Mouse (Mus musculus): ENCODE results near the gene Zfp219. TPM values are rescaled to one million over a fixed set of nuclear protein-coding genes. Genes with fewer than 3 reads are reported as not detected.
A peak's percentile ranks its signal among the peaks of the same experiment; 100 is the strongest.
"Not testable (repeated sequence)": the region's sequence is repeated elsewhere in the genome, so short reads cannot be mapped to it uniquely, and the experiment has no call there.

Zfp219 gene
- 20.1 and 20.8 TPM in 2 replicates for polyA plus RNA-seq (2015; fragmentation: Nextera tagmentation; extraction: Ambion mirVana)

DNA sequence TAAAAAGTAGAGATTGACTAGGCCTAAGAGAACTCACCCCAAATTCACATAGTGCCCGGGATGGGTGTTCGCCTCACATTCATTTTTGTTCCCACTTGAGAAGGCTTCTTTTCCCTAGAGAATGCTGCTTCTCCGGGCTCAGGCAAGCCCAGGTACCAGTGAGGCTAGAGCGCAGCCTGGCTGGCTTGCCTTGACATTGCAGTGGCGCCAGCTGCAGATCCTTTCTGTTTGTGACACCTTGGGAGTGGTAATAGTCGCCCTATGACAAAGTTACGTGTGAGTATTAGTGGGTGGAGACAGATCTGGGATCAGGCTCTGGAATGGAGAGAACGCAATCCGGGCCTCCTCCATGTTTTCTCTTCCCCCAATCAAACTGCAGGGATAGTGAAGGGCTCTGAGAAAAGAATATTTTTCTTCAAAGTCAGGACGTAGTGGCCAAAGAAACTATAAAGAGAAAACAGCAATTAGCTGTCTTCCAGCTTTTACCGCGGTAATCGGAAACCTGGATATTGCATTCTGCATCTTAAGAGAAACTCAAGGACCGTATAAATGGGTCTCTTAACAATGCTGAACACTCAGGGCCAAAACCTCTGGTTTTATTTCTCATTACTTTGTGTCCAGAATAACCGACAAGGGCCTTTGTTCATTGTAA is at the start of gene Zfp219:
TSS of gene Zfp219 (minus strand) at position 248 of the 652 bp plus-strand sequence.
- 3% methylated on average over 15 of the region's 15 CpGs for WGBS
- peak within 1 kb of the TSS; percentile 67 for H3K4me3 ChIP-seq (ENCODE audit: low read length)
- H3K9me3 ChIP-seq (ENCODE audit: control insufficient read depth, low read length): no peaks in the 10 kb centered on the region
- H3K9ac ChIP-seq (ENCODE audit: low read length): peak within 1 kb of the TSS; percentile 93
- H3K4me2 ChIP-seq (ENCODE audit: low read depth, low read length): peak within 1 kb of the TSS; percentile 60
- H3K27me3 ChIP-seq (ENCODE audit: control insufficient read depth, insufficient read depth, low read depth, low read length): no peaks in the 10 kb centered on the region
- peak; percentile 60 for ATAC-seq (ENCODE audit: low read depth)
- H3K27ac ChIP-seq (ENCODE audit: low read length): peak within 1 kb of the TSS; percentile 99
- H3K36me3 ChIP-seq (ENCODE audit: control insufficient read depth, insufficient read depth, low read length): no peaks in the 10 kb centered on the region
- H3K4me1 ChIP-seq (replicated peaks; ENCODE audit: control insufficient read depth, insufficient read depth, low read length): peaks cover 37% of the 10 kb centered on the region

DNA sequence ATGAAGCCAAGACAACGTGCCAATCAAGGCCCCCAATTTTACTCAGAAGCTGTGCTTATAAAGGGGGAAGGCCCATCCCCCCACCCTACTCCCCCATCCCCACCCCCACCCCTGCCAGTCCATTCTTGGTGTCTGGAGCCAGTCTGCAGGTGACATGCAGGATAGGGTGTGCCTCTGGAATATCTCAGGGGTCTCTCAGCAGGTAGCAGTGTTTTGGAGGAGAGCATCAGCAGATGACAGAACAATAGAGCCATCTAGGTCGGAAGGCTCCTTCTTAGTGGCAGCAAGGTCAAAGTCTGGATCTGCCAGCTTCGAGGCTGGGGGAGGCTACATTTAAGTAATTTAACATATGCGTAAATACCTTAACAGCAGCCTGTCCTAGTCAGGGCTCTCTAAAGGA is 45.6 kb upstream of the Zfp219 start:
- Histone ChIP-seq H3K4me1 (replicated peaks; ENCODE audit: control insufficient read depth, insufficient read depth, low read length) (no peaks in the 10 kb centered on the region), H3K27me3 (ENCODE audit: control insufficient read depth, insufficient read depth, low read depth, low read length) (no peaks in the 10 kb centered on the region), H3K4me2 (ENCODE audit: low read depth, low read length) (no peak overlapping the region), H3K4me3 (ENCODE audit: low read length) (no peak overlapping the region), H3K9me3 (ENCODE audit: control insufficient read depth, low read length) (no peaks in the 10 kb centered on the region), H3K9ac (ENCODE audit: low read length) (no peak overlapping the region), H3K27ac (ENCODE audit: low read length) (no peak overlapping the region), H3K36me3 (ENCODE audit: control insufficient read depth, insufficient read depth, low read length) (peaks cover 4% of the 10 kb centered on the region)
- WGBS: 49% methylated on average over 4 of the region's 4 CpGs
- no peak for ATAC-seq (ENCODE audit: low read depth)

DNA sequence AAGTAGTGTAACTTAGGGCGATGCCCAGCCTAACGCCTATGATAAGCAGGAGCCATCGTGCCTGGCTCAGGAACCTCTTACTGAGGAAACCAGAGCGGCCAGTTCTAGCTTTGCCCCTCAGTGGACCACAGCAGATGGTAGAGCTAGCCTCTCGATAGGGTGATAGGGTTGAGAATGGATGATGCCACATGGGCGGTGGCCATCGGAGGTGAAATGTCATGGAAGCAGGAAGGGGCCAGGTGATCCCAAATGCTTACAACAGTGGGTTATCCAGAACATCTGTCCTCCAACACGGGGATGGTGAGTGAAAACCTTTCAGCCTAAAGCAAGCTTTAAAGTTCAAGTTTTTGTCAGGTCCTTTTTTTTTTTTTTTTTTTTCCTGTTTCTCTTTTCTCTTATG is 41.3 kb upstream of the Zfp219 start:
- ATAC-seq (ENCODE audit: low read depth): no peak
- Histone ChIP-seq H3K27ac (ENCODE audit: low read length) (no peak overlapping the region), H3K4me1 (replicated peaks; ENCODE audit: control insufficient read depth, insufficient read depth, low read length) (no peaks in the 10 kb centered on the region), H3K4me3 (ENCODE audit: low read length) (no peak overlapping the region), H3K9me3 (ENCODE audit: control insufficient read depth, low read length) (no peaks in the 10 kb centered on the region), H3K9ac (ENCODE audit: low read length) (no peak overlapping the region), H3K27me3 (ENCODE audit: control insufficient read depth, insufficient read depth, low read depth, low read length) (no peaks in the 10 kb centered on the region), H3K4me2 (ENCODE audit: low read depth, low read length) (no peak overlapping the region), H3K36me3 (ENCODE audit: control insufficient read depth, insufficient read depth, low read length) (no peaks in the 10 kb centered on the region)
- 81% methylated on average over 8 of the region's 8 CpGs for WGBS

DNA sequence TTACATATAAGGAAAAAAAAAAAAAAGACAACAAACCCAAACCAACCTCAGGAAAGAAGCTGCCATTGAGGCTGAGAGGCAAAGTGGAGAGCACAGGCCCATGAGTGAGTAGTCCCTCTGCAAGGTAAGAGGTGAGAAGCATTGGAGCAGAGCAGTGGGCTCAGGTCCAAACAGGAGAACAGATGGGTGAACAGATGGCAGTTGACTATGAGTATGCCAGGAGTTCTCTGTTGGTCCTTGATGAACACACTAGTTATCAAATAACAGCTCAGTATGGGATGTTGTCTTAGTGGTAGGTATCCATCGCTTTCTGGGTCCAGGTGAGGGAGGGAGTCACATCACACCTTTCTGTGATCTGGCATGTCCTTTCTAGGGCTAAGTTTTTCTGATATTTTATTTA is 40.3 kb upstream of the Zfp219 start:
- H3K4me1 ChIP-seq (replicated peaks; ENCODE audit: control insufficient read depth, insufficient read depth, low read length): no peaks in the 10 kb centered on the region
- H3K9me3 ChIP-seq (ENCODE audit: control insufficient read depth, low read length): no peaks in the 10 kb centered on the region
- H3K4me2 ChIP-seq (ENCODE audit: low read depth, low read length): no peak overlapping the region
- no peak overlapping the region for H3K9ac ChIP-seq (ENCODE audit: low read length)
- no peaks in the 10 kb centered on the region for H3K36me3 ChIP-seq (ENCODE audit: control insufficient read depth, insufficient read depth, low read length)
- H3K27ac ChIP-seq (ENCODE audit: low read length): no peak overlapping the region
- ATAC-seq (ENCODE audit: low read depth): no peak
- H3K4me3 ChIP-seq (ENCODE audit: low read length): no peak overlapping the region
- 81% methylated on average over 1 of the region's 1 CpGs for WGBS
- no peaks in the 10 kb centered on the region for H3K27me3 ChIP-seq (ENCODE audit: control insufficient read depth, insufficient read depth, low read depth, low read length)

DNA sequence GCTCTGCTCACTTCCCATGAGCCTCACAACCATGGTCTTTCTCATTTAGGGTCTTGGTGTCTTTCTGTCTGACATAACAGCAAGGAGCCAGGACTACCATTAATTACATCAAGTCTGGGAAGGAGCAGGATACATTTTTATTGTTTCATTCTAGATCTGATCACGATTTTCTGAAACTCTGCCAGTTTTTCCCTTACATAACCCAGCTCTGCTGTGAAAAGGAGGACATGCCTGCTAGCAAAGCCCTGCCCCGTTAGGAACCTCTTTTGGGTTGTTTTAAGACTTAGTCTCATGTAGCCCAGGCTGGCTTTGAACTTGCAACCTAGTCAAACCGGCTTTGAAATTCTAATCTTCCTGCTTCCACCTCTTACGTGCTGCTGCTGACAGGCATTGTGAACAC is 39.4 kb upstream of the Zfp219 start:
- Histone ChIP-seq H3K4me3 (ENCODE audit: low read length) (no peak overlapping the region), H3K9me3 (ENCODE audit: control insufficient read depth, low read length) (no peaks in the 10 kb centered on the region), H3K4me2 (ENCODE audit: low read depth, low read length) (no peak overlapping the region), H3K27me3 (ENCODE audit: control insufficient read depth, insufficient read depth, low read depth, low read length) (no peaks in the 10 kb centered on the region), H3K36me3 (ENCODE audit: control insufficient read depth, insufficient read depth, low read length) (no peaks in the 10 kb centered on the region), H3K9ac (ENCODE audit: low read length) (no peak overlapping the region), H3K4me1 (replicated peaks; ENCODE audit: control insufficient read depth, insufficient read depth, low read length) (no peaks in the 10 kb centered on the region), H3K27ac (ENCODE audit: low read length) (no peak overlapping the region)
- no peak for ATAC-seq (ENCODE audit: low read depth)
- 46% methylated on average over 4 of the region's 4 CpGs for WGBS

DNA sequence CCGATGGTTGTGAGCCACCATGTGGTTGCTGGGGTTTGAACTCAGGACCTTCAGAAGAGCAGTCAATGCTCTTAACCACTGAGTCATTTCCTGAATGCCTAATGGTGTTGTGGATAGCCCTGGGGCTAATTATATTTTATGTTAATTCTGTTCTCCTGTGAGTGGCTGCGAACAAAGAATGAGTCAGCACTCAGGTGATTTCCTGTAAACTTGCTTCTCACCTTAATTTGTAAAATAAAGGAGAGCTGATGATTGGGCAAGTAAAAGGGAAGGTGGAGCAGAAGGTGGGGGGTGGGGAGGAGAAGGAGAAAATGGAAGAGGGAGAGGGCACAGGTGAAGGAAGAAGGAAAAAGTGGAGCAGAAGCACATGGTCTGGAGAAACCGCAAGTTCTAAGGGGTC is 32.2 kb upstream of the Zfp219 start:
- 89% methylated on average over 3 of the region's 3 CpGs for WGBS
- not testable (repeated sequence) for H3K4me2 ChIP-seq (ENCODE audit: low read depth, low read length); H3K9ac ChIP-seq (ENCODE audit: low read length); H3K36me3 ChIP-seq (ENCODE audit: control insufficient read depth, insufficient read depth, low read length); H3K27ac ChIP-seq (ENCODE audit: low read length); H3K9me3 ChIP-seq (ENCODE audit: control insufficient read depth, low read length); H3K4me1 ChIP-seq (replicated peaks; ENCODE audit: control insufficient read depth, insufficient read depth, low read length); H3K4me3 ChIP-seq (ENCODE audit: low read length); ATAC-seq (ENCODE audit: low read depth); H3K27me3 ChIP-seq (ENCODE audit: control insufficient read depth, insufficient read depth, low read depth, low read length)

DNA sequence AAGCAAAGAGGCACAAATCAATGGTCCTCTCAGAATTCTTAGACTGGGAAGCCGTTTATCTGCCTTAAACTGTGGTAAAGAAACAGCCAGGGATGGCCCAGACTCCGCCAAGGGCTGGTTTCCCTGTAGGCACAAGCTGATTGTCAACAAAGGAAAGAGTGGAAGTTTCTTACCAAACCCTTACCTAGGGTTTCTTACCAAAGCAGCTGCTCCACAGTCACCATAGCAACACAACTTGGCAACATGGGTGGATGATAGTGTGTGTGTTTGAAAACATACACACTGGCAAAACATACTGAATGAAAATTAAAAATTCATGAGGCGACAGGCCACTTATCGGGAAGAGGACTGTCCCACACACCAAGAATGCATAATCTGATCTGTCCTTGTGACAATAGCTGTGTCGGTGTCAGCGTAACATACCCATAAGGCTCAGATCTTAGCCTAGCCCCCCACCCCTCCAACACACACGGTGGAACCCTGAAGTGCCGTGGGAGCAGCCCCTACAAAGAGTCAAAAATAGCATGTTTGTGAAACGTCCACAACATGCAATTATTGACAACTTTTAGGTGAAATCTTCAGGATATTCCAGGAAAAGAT is 25.5 kb upstream of the Zfp219 start:
- 67% methylated on average over 9 of the region's 9 CpGs for WGBS
- Histone ChIP-seq H3K27me3 (ENCODE audit: control insufficient read depth, insufficient read depth, low read depth, low read length) (no peaks in the 10 kb centered on the region), H3K4me3 (ENCODE audit: low read length) (no peak overlapping the region), H3K27ac (ENCODE audit: low read length) (no peak overlapping the region), H3K4me1 (replicated peaks; ENCODE audit: control insufficient read depth, insufficient read depth, low read length) (no peaks in the 10 kb centered on the region), H3K9ac (ENCODE audit: low read length) (no peak overlapping the region), H3K36me3 (ENCODE audit: control insufficient read depth, insufficient read depth, low read length) (no peaks in the 10 kb centered on the region), H3K4me2 (ENCODE audit: low read depth, low read length) (no peak overlapping the region), H3K9me3 (ENCODE audit: control insufficient read depth, low read length) (no peaks in the 10 kb centered on the region)
- ATAC-seq (ENCODE audit: low read depth): no peak

DNA sequence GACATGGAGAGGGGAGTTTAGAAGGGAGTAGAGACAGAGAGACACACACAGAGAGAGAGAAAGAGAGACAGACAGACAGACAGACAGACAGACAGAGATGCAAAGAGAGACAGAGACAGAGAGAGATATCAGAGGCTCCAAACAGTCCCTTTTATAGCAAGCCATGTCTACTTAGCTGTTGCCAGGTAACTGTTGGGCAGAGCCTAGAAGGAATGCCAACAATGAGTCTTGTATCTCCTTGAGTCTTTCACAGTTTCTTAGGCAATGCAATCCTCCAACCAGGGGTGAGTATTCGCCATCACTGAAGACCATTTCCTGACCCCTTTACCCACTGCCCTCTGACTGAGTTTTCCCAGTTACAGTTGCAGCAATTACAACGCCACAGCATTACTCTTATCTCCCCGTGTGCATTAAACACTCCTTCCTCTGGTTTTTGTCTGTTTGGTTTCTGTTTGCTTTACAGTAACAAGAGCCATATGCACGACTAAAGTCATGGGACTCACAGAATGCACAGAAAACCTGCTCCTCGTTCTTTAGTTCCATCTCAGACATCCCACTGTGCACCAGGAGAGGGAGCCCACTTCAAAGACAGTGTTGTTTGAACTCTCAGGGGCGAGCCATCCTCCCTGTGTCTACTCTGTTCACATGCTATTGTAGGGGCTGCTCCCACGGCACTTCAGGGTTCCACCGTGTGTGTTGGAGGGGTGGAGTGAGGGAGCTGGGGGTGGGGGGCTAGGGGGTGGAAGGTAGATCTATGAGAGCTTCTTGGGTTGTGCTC is 24.6 kb upstream of the Zfp219 start:
- Histone ChIP-seq H3K27me3 (ENCODE audit: control insufficient read depth, insufficient read depth, low read depth, low read length) (no peaks in the 10 kb centered on the region), H3K9me3 (ENCODE audit: control insufficient read depth, low read length) (no peaks in the 10 kb centered on the region), H3K27ac (ENCODE audit: low read length) (no peak overlapping the region), H3K4me1 (replicated peaks; ENCODE audit: control insufficient read depth, insufficient read depth, low read length) (no peaks in the 10 kb centered on the region), H3K4me2 (ENCODE audit: low read depth, low read length) (no peak overlapping the region), H3K9ac (ENCODE audit: low read length) (no peak overlapping the region), H3K36me3 (ENCODE audit: control insufficient read depth, insufficient read depth, low read length) (no peaks in the 10 kb centered on the region), H3K4me3 (ENCODE audit: low read length) (no peak overlapping the region)
- 6% methylated on average over 8 of the region's 8 CpGs for WGBS
- peak; percentile 65 for ATAC-seq (ENCODE audit: low read depth)

DNA sequence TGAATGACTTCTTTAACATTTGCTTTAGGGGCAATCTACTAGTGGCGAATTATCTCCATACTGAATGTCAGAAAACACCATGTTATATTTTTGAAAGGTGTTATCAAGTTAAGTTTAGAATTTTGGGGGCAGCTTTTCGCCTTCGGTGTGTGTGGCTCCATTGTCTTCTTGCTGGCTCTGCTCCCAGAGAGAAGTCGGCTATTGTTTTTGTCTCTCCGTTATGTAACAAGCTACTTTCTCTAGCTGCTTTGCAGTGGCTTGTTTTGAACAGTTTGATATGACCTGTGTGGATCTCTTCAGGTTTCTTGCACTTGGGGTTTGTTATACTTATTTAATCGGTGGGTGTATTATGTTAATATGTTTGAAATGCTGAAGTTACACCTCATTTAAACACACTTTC is 22.9 kb upstream of the Zfp219 start:
- Histone ChIP-seq H3K4me1 (replicated peaks; ENCODE audit: control insufficient read depth, insufficient read depth, low read length) (no peaks in the 10 kb centered on the region), H3K27me3 (ENCODE audit: control insufficient read depth, insufficient read depth, low read depth, low read length) (no peaks in the 10 kb centered on the region), H3K9ac (ENCODE audit: low read length) (no peak overlapping the region), H3K4me3 (ENCODE audit: low read length) (no peak overlapping the region), H3K4me2 (ENCODE audit: low read depth, low read length) (no peak overlapping the region), H3K9me3 (ENCODE audit: control insufficient read depth, low read length) (no peaks in the 10 kb centered on the region), H3K36me3 (ENCODE audit: control insufficient read depth, insufficient read depth, low read length) (no peaks in the 10 kb centered on the region), H3K27ac (ENCODE audit: low read length) (no peak overlapping the region)
- WGBS: 54% methylated on average over 6 of the region's 6 CpGs
- no peak for ATAC-seq (ENCODE audit: low read depth)
